Mouse (Mus musculus) embryonic facial prominence, embryonic 14.5 days (tissue): Measurements from ENCODE around the gene Rbm3. TPM values are rescaled to one million over a fixed set of nuclear protein-coding genes. Genes with fewer than 3 reads are reported as not detected.

Experiments
- ATAC-seq: fragments of 200-750 bp; cut with Nextera tagmentation; 2 replicates; pipeline ENCODE4 v1.8.0; 2017; ENCODE audit warnings: low read depth, moderate number of reproducible peaks, moderate TSS enrichment
- DNase-seq: peaks from one replicate; pipeline ENCODE4 v3.0.0-alpha.2; 2015; ENCODE audit warnings: low spot score
- H3K27ac ChIP-seq: fragments of 300-500 bp; sonication (generic); replicated peaks from 2 replicates; pipeline ENCODE4 v1.5.1; 2014; ENCODE audit warnings: low read depth, mild to moderate bottlenecking, low read length, moderate library complexity
- H3K27me3 ChIP-seq: fragments of 300-500 bp; sonication (generic); replicated peaks from 2 replicates; pipeline ENCODE4 v1.6.1; 2014; ENCODE audit warnings: low read length; ENCODE audit not compliant: control insufficient read depth, insufficient read depth
- H3K36me3 ChIP-seq: fragments of 300-500 bp; sonication (generic); 2 replicates; pipeline ENCODE4 v1.6.1; 2014; ENCODE audit warnings: low read length, mixed read lengths; ENCODE audit not compliant: control insufficient read depth, insufficient read depth
- H3K4me1 ChIP-seq: fragments of 300-500 bp; sonication (generic); 2 replicates; pipeline ENCODE4 v1.6.1; 2014; ENCODE audit warnings: antibody characterized with exemption, low read length; ENCODE audit not compliant: control insufficient read depth, insufficient read depth
- H3K4me2 ChIP-seq: fragments of 300-500 bp; sonication (generic); 2 replicates; pipeline ENCODE4 v1.6.1; 2014; ENCODE audit warnings: low read depth, mild to moderate bottlenecking, low read length, moderate library complexity, mixed read lengths
- H3K4me3 ChIP-seq: fragments of 300-500 bp; sonication (generic); 2 replicates; pipeline ENCODE4 v1.5.1; 2014; ENCODE audit warnings: low read depth, mild to moderate bottlenecking, low read length
- H3K9ac ChIP-seq: fragments of 300-500 bp; sonication (generic); 2 replicates; pipeline ENCODE4 v1.6.1; 2014; ENCODE audit warnings: low read depth, mild to moderate bottlenecking, low read length, moderate library complexity, mixed read lengths
- H3K9me3 ChIP-seq: fragments of 300-500 bp; sonication (generic); 2 replicates; pipeline ENCODE4 v1.6.1; 2016; ENCODE audit warnings: low read length; ENCODE audit not compliant: control insufficient read depth
- WGBS: fragments of 180-500 bp; shearing (Covaris S2); extraction: QIAGEN DNeasy Blood & Tissue Kit; methylation state at CpG from one replicate; pipeline ENCODE4 v1.1.7; 2014; 5-methylcytosine and 5-hydroxymethylcytosine counted together
- polyA plus RNA-seq: library from polyadenylated mRNA; unstranded; fragments of >200 nt; fragmentation: Nextera tagmentation; extraction: Ambion mirVana; gene quantifications from 2 replicates; pipeline ENCODE4 v1.2.1, GENCODE M21; 2014

Gene Rbm3
- polyA plus RNA-seq, 1 experiment from 2014 or later: 420 TPM

DNA sequence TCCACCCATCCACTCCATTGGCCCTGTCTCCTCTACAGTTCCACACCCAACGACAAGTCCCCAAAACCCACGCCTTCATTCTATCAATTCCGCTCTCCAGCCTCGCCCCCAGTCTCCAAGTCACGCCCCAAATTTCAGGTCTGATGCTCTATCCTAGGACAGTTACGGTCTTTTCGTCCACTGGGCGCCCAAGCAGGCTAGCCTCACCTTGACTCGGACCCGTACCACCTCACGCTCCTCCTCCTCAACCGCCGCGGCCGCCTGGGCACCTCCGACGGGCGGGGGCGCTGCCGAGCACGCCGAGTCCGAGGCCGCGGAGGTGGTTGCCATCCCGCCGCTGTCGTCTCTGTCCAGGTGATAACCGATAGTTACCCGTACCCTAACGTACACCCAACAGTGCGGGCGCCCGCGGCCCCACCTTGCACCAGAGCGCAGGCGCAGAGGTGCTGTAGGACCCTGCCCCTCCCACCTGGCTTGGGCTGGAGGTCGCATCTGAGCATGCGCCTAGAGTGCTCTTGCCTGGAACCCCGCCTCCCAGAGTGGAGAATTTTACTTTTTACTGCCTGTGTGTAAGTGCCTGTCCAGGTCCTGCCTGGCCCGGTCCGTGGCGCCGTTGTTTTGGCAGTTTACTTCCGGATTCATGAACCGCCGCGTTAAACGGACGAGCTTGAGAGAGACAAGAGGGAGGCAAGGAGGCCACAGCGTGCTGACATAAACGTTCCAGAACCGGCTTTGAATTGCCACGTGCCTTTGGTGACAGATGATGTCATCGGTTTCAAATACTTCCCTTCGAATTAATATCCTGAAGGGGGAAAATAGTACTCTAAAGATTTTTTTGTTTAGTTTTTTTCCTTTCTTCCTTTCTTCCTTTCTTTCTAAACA is 30.1 kb upstream of the Rbm3 start, which contains the start of gene Tbc1d25:
TSS of gene Tbc1d25 (minus strand) at position 678 of the 882 bp plus-strand sequence.
- 20% methylated on average over 42 of the region's 56 CpGs for WGBS
- DNase-seq: peak; percentile 94
- peak; percentile 96 for ATAC-seq

DNA sequence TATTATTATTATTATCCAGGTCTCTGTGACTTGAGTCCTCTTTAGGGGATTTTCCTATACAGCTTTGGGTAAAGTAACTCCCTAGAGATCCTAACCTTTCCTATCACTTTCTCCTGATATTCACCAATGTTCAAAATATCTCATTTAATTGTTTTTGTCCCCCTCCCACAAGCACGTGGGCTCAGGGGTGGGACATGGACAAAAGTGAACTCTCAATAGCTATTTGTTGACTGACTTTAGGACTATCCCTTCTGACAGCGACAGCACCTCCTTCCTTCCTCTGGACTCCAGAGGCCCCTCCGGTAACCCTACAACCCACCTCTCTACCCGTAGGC is 29.5 kb upstream of the Rbm3 start:
- DNase-seq: no peak
- WGBS: 16% methylated on average over 4 of the region's 4 CpGs
- no peak overlapping the region for H3K27ac ChIP-seq
- peak overlapping the region; percentile 68 for H3K9ac ChIP-seq
- H3K27me3 ChIP-seq: no peaks in the 10 kb centered on the region
- H3K36me3 ChIP-seq: 0 out of 2 replicates have a peak, but pooled peaks cover 10% of the 10 kb centered on the region
- H3K4me1 ChIP-seq: no peaks in the 10 kb centered on the region
- H3K4me2 ChIP-seq: peak overlapping the region; percentile 54
- ATAC-seq: no peak
- no peaks in the 10 kb centered on the region for H3K9me3 ChIP-seq
- peak overlapping the region; percentile 60 for H3K4me3 ChIP-seq

More for the DNA sequence above, 30.1 kb upstream of the Rbm3 start, which contains the start of gene Tbc1d25:
- Histone ChIP-seq H3K9me3 (no peaks in the 10 kb centered on the region), H3K4me3 (peak within 1 kb of the TSS; percentile 60), H3K9ac (peak within 1 kb of the TSS; percentile 68), H3K4me2 (peak within 1 kb of the TSS; percentile 54), H3K27ac (peak within 1 kb of the TSS; percentile 28; the same call in 1 of the 2 replicates), H3K27me3 (no peaks in the 10 kb centered on the region), H3K36me3 (0 out of 2 replicates have a peak, but pooled peaks cover 4% of the 10 kb centered on the region), H3K4me1 (no peaks in the 10 kb centered on the region)

DNA sequence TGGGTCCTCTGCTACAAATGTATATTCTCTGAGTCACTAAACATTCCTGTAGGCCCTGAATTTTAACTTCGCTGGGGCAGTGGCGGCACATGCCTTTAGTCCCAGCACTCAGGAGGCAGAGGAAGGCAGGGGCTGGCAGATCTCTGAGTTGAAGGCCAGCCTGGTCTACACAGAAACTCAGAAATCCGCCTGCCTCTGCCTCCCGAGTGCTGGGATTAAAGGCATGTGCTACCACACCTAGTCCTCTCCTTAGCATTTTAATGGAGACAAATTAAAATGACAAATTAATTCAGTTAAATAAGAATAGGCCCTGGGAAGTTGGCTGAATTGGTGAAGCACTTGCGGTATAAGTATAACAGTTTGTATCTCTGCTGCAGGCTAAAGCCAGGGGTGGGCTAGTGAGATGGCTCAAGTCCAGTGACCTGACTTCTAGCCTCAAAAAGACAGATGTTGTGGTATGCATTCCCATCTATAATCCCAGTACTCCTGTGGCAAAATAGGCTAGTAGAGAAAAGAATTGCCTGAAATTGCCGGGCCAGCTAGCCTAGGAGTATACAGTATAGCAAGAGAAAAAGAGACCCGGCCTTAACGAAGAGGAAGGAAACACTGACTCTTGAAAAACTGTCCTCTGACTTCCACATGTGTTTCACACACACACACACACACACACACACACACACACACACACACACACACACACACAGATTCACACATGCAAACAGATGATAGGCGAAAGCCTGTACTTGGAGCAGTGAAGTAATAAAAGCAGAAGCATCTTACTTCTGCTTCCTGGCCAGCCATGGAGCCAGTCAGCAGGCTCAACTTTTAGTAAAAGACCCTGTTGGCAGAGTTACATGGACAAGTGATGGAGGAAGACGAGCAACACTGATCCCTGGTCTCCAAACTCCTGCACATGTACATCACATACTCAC is 22.3 kb upstream of the Rbm3 start:
- ATAC-seq: no peak
- 0 out of 2 replicates have a peak, but pooled peaks cover 16% of the 10 kb centered on the region for H3K36me3 ChIP-seq
- H3K27me3 ChIP-seq: no peaks in the 10 kb centered on the region
- H3K27ac ChIP-seq: no peak overlapping the region
- no peaks in the 10 kb centered on the region for H3K9me3 ChIP-seq
- H3K4me2 ChIP-seq: no peak overlapping the region
- no peak for DNase-seq
- H3K4me3 ChIP-seq: no peak overlapping the region
- H3K9ac ChIP-seq: no peak overlapping the region
- H3K4me1 ChIP-seq: no peaks in the 10 kb centered on the region
- WGBS: 89% methylated on average over 10 of the region's 10 CpGs

DNA sequence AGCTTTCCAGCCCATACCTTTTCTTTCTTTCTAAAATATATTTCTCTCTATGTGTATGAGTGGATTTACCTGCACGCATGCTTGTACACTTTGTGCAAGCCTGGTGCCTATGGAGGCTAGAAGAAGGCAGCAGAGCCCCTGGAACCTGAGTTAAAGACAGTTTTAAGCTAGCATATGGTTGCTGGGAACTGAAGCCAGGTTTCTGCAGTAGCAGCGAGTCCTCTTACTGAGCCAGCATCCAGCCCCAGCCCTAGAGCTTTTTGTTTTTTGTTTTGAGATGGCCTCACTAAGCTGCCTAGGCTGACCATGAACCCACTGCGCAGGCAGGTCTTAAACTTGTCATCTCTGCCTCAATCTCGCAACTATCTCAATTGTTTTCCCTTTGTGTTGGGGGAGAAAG is 18.8 kb upstream of the Rbm3 start:
- 79% methylated on average over 4 of the region's 4 CpGs for WGBS
- no peak for DNase-seq
- no peak for ATAC-seq
- no peaks in the 10 kb centered on the region for H3K9me3 ChIP-seq
- H3K36me3 ChIP-seq: no peaks in the 10 kb centered on the region
- no peak overlapping the region for H3K4me3 ChIP-seq
- H3K27me3 ChIP-seq: no peaks in the 10 kb centered on the region
- H3K27ac ChIP-seq: no peak overlapping the region
- no peaks in the 10 kb centered on the region for H3K4me1 ChIP-seq
- no peak overlapping the region for H3K4me2 ChIP-seq
- H3K9ac ChIP-seq: no peak overlapping the region

DNA sequence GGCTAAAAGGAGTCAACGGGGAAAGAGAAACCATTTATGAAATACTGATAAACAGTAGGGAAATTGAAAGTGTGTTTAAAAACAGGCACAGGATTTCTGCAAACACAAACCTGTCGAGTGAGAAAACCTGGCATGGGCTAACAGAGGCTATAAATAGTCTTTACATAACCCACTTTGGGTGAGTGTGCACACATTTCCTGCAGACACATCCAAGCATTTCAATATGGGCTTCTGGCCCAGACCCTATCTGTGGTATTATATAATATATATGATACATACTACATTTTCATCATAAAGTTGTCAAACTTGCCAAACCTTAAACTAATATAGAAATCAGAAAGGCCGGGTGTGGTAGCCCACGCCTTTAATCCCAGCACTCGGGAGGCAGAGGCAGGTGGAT is 17.4 kb upstream of the Rbm3 start:
- Histone ChIP-seq H3K9me3 (no peaks in the 10 kb centered on the region), H3K27ac (no peak overlapping the region), H3K36me3 (no peaks in the 10 kb centered on the region), H3K4me1 (no peaks in the 10 kb centered on the region), H3K4me3 (no peak overlapping the region), H3K9ac (no peak overlapping the region), H3K27me3 (no peaks in the 10 kb centered on the region), H3K4me2 (no peak overlapping the region)
- ATAC-seq: no peak
- no peak for DNase-seq
- 84% methylated on average over 5 of the region's 5 CpGs for WGBS

DNA sequence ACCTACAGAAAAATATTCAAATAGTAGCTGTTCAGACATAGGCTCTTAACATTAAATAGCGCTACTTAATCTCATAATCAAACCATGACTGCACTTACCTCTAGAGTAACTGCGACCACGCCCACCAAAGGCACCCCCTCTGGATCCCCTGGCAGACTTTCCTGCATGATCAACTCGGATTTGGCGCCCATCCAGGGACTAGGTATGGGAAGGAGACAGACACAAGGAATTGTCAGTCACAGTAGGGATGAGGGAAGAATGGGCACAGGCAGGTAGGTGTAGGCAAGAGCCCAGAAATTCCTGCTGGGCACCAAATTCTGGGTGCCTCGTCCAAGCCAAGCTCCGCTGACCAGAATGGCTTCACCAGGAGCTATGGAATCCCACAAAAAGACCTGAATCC is 1.9 kb downstream of the Rbm3 start:
- DNase-seq: no peak
- Histone ChIP-seq H3K27me3 (no peaks in the 10 kb centered on the region), H3K36me3 (peaks cover 42% of the 10 kb centered on the region), H3K4me1 (peaks cover 5% of the 10 kb centered on the region; the same call in 1 of the 2 replicates), H3K4me3 (peak overlapping the region; percentile 63), H3K27ac (no peak overlapping the region), H3K9ac (peak overlapping the region; percentile 85), H3K9me3 (no peaks in the 10 kb centered on the region), H3K4me2 (peak overlapping the region; percentile 65)
- WGBS: 57% methylated on average over 6 of the region's 7 CpGs
- no peak for ATAC-seq

DNA sequence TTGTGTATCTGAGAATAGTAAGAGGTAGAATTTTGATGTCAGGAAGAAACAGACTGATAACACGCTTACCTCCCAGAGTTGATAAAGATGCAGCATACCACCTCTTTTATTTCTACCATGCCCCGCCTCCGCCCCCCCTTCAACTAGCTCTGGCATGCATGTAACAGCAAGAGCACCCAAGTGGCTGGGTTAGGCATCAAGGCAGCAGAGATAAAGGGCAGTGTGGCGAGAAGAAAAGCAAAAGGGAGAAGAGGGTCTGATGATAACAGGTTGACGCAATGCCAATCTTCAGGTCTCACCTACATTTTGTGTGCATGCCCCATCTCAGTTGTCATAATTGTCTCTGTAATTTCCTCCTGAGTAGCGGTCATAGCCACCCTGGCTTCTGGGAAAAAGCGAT is 2.7 kb downstream of the Rbm3 start:
- Histone ChIP-seq H3K4me1 (peaks cover 5% of the 10 kb centered on the region; the same call in 1 of the 2 replicates), H3K36me3 (peaks cover 42% of the 10 kb centered on the region), H3K9me3 (no peaks in the 10 kb centered on the region), H3K9ac (no peak overlapping the region), H3K4me2 (no peak overlapping the region), H3K27ac (no peak overlapping the region), H3K4me3 (no peak overlapping the region), H3K27me3 (no peaks in the 10 kb centered on the region)
- 89% methylated on average over 7 of the region's 7 CpGs for WGBS
- no peak for DNase-seq
- ATAC-seq: no peak

DNA sequence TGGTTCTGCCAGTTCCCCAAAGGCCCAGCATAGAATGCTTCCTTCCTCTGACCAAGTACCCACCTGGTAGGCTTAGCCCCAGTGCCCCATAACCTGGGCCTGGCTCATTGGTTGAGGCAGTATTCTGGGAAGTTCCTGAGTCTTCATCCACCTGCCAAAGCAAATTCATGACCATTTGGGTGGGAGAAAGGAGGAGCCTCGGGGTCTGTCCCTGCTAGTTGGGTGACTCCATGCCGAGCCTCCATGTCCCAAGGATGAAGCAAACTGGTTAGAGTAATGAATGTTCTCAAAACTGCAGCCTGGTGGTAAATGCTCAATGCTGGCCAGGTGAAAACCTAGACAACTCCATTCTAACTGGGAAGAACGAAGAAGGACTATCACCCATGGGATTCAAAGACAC is 4.6 kb downstream of the Rbm3 start:
- ATAC-seq (no peak), DNase-seq (no peak)
- no peaks in the 10 kb centered on the region for H3K27me3 ChIP-seq
- H3K9me3 ChIP-seq: no peaks in the 10 kb centered on the region
- no peak overlapping the region for H3K4me3 ChIP-seq
- peaks cover 42% of the 10 kb centered on the region for H3K36me3 ChIP-seq
- H3K4me2 ChIP-seq: no peak overlapping the region
- no peak overlapping the region for H3K9ac ChIP-seq
- H3K4me1 ChIP-seq: peaks cover 5% of the 10 kb centered on the region; the same call in 1 of the 2 replicates
- 78% methylated on average over 3 of the region's 3 CpGs for WGBS
- no peak overlapping the region for H3K27ac ChIP-seq
